Mouse (Mus musculus) small intestine, adult 2 months (tissue): Measurements from ENCODE around the gene Msantd1.

Source experiments
- CTCF ChIP-seq: fragments of 200-500 bp; IDR thresholded peaks from 2 replicates; pipeline ENCODE4 v1.5.1; 2012; ENCODE audit warnings: low read depth, mild to moderate bottlenecking, control low read depth, inconsistent platforms, low read length, moderate library complexity, mixed read lengths; ENCODE audit not compliant: insufficient replicate concordance, insufficient read length; ENCODE audit errors: extremely low read depth
- POLR2A ChIP-seq: fragments of 200-500 bp; IDR thresholded peaks from 2 replicates; pipeline ENCODE4 v1.6.1; 2012; ENCODE audit warnings: low read depth, mild to moderate bottlenecking, control low read depth, inconsistent platforms, low read length, moderate library complexity

- TF ChIP-seq CTCF (no peak), POLR2A (no peak)
These were observed 19.8 kb downstream of the Msantd1 start for GRCm38 (mm10) chr5:34927648-34928047.
